18 mouse cellular contexts compared by ENCODE assay signal in genomic region chr7:66753816-66754215, GRCm38 (mm10). TPM values are rescaled to one million over a fixed set of nuclear protein-coding genes. Genes with fewer than 3 reads are reported as not detected.
"Had no signal": no experiment of that assay in that cellular context is flagged by ENCODE, and none has a peak within 500 bp of the region (broad histone marks: within the 10 kb centered on the region; RNA-seq: fewer than 3 reads in every experiment).

No protein-coding gene starts in this region.

- H3K4me3 ChIP-seq: layer of hippocampus, adult 2 months; limb, embryonic 12.5 days; liver, embryonic 13.5 days; myocyte; neural tube, embryonic 15.5 days had no signal

- H3K9me3 ChIP-seq: limb, embryonic 12.5 days; liver, embryonic 13.5 days; neural tube, embryonic 15.5 days had no signal

- H3K27ac ChIP-seq: kidney, postnatal 0 days; layer of hippocampus, adult 2 months; limb, embryonic 12.5 days; liver, embryonic 13.5 days; neural tube, embryonic 15.5 days had no signal

- H3K4me1 ChIP-seq: liver, embryonic 13.5 days; neural tube, embryonic 15.5 days had no signal

- H3K27me3 ChIP-seq: limb, embryonic 12.5 days; liver, embryonic 13.5 days; neural tube, embryonic 15.5 days had no signal

- DNase-seq: kidney, adult 9 months; kidney, postnatal 4 days; liver; liver, embryonic 13.5 days; liver, postnatal 0 days; lung, postnatal 36 days; midbrain, embryonic 14.5 days; right cerebral cortex, adult 18-20 months; right cerebral cortex, postnatal 25 days; thymus, adult 2 months; thymus, postnatal 36 days had no signal

- H3K36me3 ChIP-seq: limb, embryonic 12.5 days; liver, embryonic 13.5 days; neural tube, embryonic 15.5 days had no signal

RNA-seq across cellular contexts. Expression of gene Cers3, which starts 10.5 kb away (rescaled TPM):
- total RNA-seq: megakaryocyte progenitor cell, adult 5-6 weeks had no signal
- polyA plus RNA-seq: liver, postnatal 0 days; small intestine, adult 2 months had no signal
